Mouse (Mus musculus) lung, postnatal 0 days (tissue): Measurements from ENCODE around the gene Ehbp1. TPM values are rescaled to one million over a fixed set of nuclear protein-coding genes. Genes with fewer than 3 reads are reported as not detected.

Source experiments
- ATAC-seq: fragments of 200-750 bp; cut with Nextera tagmentation; 2 replicates; pipeline ENCODE4 v1.8.0; 2017; ENCODE audit warnings: moderate library complexity
- DNase-seq: peaks from one replicate; pipeline ENCODE4 v3.0.0-alpha.2; 2016; ENCODE audit warnings: low spot score
- H3K27ac ChIP-seq: fragments of 300-500 bp; sonication (generic); 2 replicates; pipeline ENCODE4 v1.5.1; 2014; ENCODE audit warnings: antibody characterized with exemption, mild to moderate bottlenecking, low read length, mixed read lengths
- H3K27me3 ChIP-seq: fragments of 300-500 bp; sonication (generic); replicated peaks from 2 replicates; pipeline ENCODE4 v1.6.1; 2014; ENCODE audit warnings: low read length, mixed read lengths; ENCODE audit not compliant: insufficient read depth
- H3K36me3 ChIP-seq: fragments of 300-500 bp; sonication (generic); 2 replicates; pipeline ENCODE4 v1.6.1; 2014; ENCODE audit warnings: low read length, mixed read lengths; ENCODE audit not compliant: insufficient read depth
- H3K4me1 ChIP-seq: fragments of 300-500 bp; sonication (generic); 2 replicates; pipeline ENCODE4 v1.6.1; 2014; ENCODE audit warnings: antibody characterized with exemption, low read depth, low read length, mixed read lengths; ENCODE audit not compliant: insufficient read depth
- H3K4me2 ChIP-seq: fragments of 300-500 bp; sonication (generic); replicated peaks from 2 replicates; pipeline ENCODE4 v1.6.1; 2014; ENCODE audit warnings: low read depth, mild to moderate bottlenecking, low read length, moderate library complexity, mixed read lengths
- H3K4me3 ChIP-seq: fragments of 300-500 bp; sonication (generic); 2 replicates; pipeline ENCODE4 v1.5.1; 2014; ENCODE audit warnings: low read depth, low read length
- H3K9ac ChIP-seq: fragments of 300-500 bp; sonication (generic); replicated peaks from 2 replicates; pipeline ENCODE4 v1.6.1; 2014; ENCODE audit warnings: low read depth, mild to moderate bottlenecking
- H3K9me3 ChIP-seq: fragments of 300-500 bp; sonication (generic); 2 replicates; pipeline ENCODE4 v1.6.1; 2016; ENCODE audit warnings: low read length, mixed read lengths
- CTCF ChIP-seq: IDR thresholded peaks from 2 replicates; pipeline ENCODE4 v1.5.1; 2016; ENCODE audit warnings: antibody characterized with exemption, mild to moderate bottlenecking
- EP300 ChIP-seq: IDR thresholded peaks from 2 replicates; pipeline ENCODE4 v1.6.1; 2016; ENCODE audit warnings: antibody characterized with exemption, mild to moderate bottlenecking, control low read depth
- WGBS: fragments of 180-500 bp; shearing (Covaris S2); extraction: QIAGEN DNeasy Blood & Tissue Kit; methylation state at CpG from one replicate; pipeline ENCODE4 v1.1.7; 2014; 5-methylcytosine and 5-hydroxymethylcytosine counted together
- polyA plus RNA-seq: library from polyadenylated mRNA; unstranded; fragments of >200 nt; fragmentation: Nextera tagmentation; extraction: Ambion mirVana; gene quantifications from 2 replicates; pipeline ENCODE4 v1.2.1, GENCODE M21; 2015

The Ehbp1 gene
- polyA plus RNA-seq, 1 experiment from 2014 or later = 5.1 TPM

DNA sequence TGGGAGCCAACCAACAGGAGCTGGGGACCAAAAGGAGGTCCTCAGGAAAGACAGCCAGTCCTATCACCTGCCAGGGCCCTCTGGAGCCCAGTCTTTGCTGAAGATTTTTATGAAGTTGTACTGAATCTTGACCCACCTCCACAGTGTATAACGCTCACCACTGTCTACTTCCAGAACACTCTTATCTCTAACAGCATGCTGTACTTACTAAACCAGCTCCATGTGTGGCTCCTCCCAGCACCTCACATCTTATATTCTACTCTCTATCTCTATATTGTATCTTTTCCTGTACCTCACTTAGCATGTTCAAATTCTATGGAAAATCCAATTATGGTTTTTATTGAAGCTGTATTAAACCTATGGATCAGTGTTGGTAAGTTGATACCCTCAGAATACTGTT, 163.5 kb downstream of the Ehbp1 start:
- no peak for ATAC-seq
- H3K4me1 ChIP-seq = 0 out of 2 replicates have a peak, but pooled peaks cover 5% of the 10 kb centered on the region
- TF ChIP-seq CTCF (no peak), EP300 (no peak)
- WGBS = 85% methylated on average over 1 of the region's 1 CpGs
- no peaks in the 10 kb centered on the region for H3K36me3 ChIP-seq
- DNase-seq = no peak
- no peak overlapping the region for H3K4me2 ChIP-seq
- H3K4me3 ChIP-seq = no peak overlapping the region
- no peak overlapping the region for H3K27ac ChIP-seq
- no peaks in the 10 kb centered on the region for H3K9me3 ChIP-seq
- H3K9ac ChIP-seq = no peak overlapping the region
- H3K27me3 ChIP-seq = no peaks in the 10 kb centered on the region

DNA sequence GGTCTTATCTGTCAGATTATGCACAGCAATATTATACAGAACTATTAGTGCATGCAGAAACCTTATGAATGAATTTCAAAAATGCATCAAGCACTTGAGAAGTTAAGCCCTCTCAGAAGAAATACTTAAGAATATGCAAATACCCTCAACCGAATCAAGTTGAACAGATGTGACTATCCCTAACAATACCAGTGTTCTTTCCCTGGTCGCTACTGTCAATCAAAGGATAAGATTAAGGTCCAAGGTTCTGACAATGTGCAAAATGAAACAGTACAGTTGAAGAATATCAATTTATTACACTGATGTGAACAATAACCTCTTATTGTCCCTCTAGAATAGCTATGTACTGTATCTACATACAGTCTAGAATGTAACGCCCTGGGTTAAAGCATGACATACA, 167.8 kb downstream of the Ehbp1 start:
- Histone ChIP-seq H3K4me1 (no peaks in the 10 kb centered on the region), H3K9ac (no peak overlapping the region), H3K27me3 (no peaks in the 10 kb centered on the region), H3K27ac (no peak overlapping the region), H3K4me3 (no peak overlapping the region), H3K36me3 (0 out of 2 replicates have a peak, but pooled peaks cover 4% of the 10 kb centered on the region), H3K4me2 (no peak overlapping the region), H3K9me3 (no peaks in the 10 kb centered on the region)
- ATAC-seq = no peak
- WGBS = 79% methylated on average over 3 of the region's 3 CpGs
- DNase-seq = no peak
- TF ChIP-seq CTCF (no peak), EP300 (no peak)

DNA sequence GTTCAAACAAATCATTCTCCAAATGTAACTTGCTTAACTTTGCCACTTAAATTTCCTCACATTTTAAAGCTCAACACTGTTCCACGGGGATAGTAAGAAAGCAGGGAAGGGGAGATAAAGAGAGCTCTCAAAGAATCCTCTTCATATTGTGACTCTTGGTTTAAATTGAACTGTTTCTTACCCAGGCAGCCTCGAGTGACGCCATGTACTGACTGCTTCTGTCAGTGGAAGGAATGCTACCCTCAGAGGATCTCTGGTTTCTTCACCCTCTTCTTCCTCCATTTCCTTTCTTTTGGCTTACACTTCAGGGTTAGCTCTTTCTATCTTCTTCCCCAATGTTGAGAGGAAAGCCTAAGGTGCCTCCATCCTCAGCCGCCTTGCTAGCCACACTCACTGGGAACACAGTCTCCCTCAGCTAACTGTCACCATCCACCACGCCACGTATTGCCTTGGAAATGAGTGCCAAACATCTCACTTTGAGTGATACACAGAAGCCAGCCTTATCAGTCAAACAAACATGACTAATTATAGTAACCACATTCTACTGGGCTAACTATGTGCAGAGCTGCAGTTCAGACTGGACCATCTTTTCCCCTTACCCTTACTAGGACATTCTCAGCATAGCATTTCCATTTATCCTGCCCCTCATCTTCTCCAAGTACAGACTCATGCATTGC, 171.0 kb downstream of the Ehbp1 start:
- no peaks in the 10 kb centered on the region for H3K9me3 ChIP-seq
- DNase-seq (no peak), ATAC-seq (no peak)
- H3K27me3 ChIP-seq = no peaks in the 10 kb centered on the region
- WGBS = 83% methylated on average over 6 of the region's 6 CpGs
- no peak overlapping the region for H3K4me2 ChIP-seq
- H3K4me1 ChIP-seq = no peaks in the 10 kb centered on the region
- H3K27ac ChIP-seq = no peak overlapping the region
- TF ChIP-seq CTCF (no peak), EP300 (no peak)
- H3K36me3 ChIP-seq = 0 out of 2 replicates have a peak, but pooled peaks cover 7% of the 10 kb centered on the region
- no peak overlapping the region for H3K4me3 ChIP-seq
- H3K9ac ChIP-seq = no peak overlapping the region

DNA sequence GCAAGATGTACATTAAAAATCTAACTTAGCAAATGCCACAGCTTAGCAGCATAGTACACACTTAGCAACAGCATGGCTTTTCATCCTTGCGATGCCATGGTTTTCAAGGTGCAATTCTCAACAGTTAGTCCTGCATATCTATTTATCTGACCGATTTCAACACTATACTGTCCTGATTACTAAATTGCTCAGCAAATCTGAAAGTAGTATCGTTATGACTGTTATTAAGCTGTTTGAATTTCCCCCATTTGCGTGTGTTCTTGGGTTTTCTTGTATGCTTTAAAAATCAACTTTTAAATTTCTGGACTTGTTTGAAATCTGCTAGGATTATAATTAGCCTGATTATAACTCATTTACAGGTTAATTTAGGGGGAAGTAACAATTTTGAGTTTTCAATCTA, 184.2 kb downstream of the Ehbp1 start:
- no peaks in the 10 kb centered on the region for H3K36me3 ChIP-seq
- ATAC-seq (no peak), DNase-seq (no peak)
- H3K27ac ChIP-seq = no peak overlapping the region
- no peak overlapping the region for H3K4me2 ChIP-seq
- H3K27me3 ChIP-seq = no peaks in the 10 kb centered on the region
- 88% methylated on average over 4 of the region's 4 CpGs for WGBS
- no peaks in the 10 kb centered on the region; the same call in 1 of the 2 replicates for H3K4me1 ChIP-seq
- no peak overlapping the region for H3K4me3 ChIP-seq
- H3K9me3 ChIP-seq = no peaks in the 10 kb centered on the region
- no peak for TF ChIP-seq EP300
- no peak for TF ChIP-seq CTCF
- H3K9ac ChIP-seq = no peak overlapping the region

DNA sequence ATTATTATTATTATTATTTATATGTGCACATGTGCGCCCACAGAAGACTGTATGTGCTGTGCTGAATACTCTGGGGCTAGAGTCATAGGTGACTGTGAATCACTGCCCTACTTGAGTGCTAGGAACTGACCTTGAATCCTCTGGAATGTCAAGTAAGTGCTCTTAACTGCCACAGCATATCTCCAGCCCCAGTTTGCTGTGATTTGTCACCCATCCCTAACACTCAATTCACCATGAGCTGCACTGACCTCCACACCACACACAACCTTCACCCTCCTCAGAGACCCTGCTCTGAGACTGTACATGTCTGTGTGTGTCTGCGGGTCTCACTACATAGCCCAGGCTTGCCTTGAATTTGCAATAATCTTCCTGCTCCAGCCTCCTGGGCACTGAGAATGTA, 185.9 kb downstream of the Ehbp1 start:
- ATAC-seq = peak; percentile 68
- Histone ChIP-seq H3K9ac (no peak overlapping the region), H3K27ac (no peak overlapping the region), H3K4me1 (no peaks in the 10 kb centered on the region; the same call in 1 of the 2 replicates), H3K27me3 (no peaks in the 10 kb centered on the region), H3K4me2 (no peak overlapping the region), H3K4me3 (no peak overlapping the region), H3K9me3 (no peaks in the 10 kb centered on the region), H3K36me3 (no peaks in the 10 kb centered on the region)
- 78% methylated on average over 2 of the region's 2 CpGs for WGBS
- TF ChIP-seq EP300 (no peak), CTCF (no peak)
- DNase-seq = peak; percentile 35

DNA sequence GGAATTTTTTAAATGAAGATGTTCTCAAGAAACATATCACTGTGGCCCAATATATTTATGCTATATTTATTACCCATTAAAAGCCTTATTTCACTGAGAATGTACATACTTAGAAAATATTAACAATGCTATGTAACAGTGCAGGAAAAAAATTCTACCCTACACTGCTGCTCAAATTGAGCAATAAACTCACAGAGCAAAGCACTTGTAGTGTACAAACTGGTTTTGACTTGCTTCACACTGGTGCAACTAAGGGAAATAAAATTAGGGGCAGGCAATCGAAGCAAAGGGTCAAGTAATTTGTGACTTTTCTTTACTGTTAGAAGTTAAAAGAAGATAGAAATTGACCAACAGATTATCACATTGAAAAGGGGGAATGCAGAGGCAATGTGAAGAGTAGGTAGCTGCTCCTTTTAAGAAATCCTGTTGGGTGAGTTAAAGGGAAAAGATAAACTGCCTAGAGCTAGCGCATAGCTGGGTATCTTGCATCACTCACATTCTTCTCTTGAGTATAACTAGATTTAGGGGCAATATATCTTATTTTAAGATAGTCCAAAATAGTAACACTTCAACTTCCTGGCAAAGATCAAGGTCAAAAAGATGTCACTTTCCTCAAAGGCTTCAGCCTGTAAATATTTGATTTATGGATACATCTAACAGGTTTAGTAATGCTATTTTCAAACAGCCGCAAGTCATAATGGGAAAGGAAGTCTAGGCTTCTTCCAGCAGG, 186.6 kb downstream of the Ehbp1 start:
- WGBS = 38% methylated on average over 3 of the region's 3 CpGs
- Histone ChIP-seq H3K27me3 (no peaks in the 10 kb centered on the region), H3K4me3 (no peak overlapping the region), H3K4me1 (no peaks in the 10 kb centered on the region; the same call in 1 of the 2 replicates), H3K4me2 (no peak overlapping the region), H3K9ac (no peak overlapping the region), H3K36me3 (no peaks in the 10 kb centered on the region), H3K27ac (0 out of 2 replicates have a peak overlapping the region, but pooled peaks have one; percentile 1), H3K9me3 (no peaks in the 10 kb centered on the region)
- ATAC-seq (peak; percentile 79), DNase-seq (peak; percentile 61)
- TF ChIP-seq EP300 = no peak
- no peak for TF ChIP-seq CTCF
